Mouse (Mus musculus): ENCODE results near the gene Nsg2. TPM values are rescaled to one million over a fixed set of nuclear protein-coding genes. Genes with fewer than 3 reads are reported as not detected.
A peak's percentile ranks its signal among the peaks of the same experiment; 100 is the strongest.

The Nsg2 gene
- polyA plus RNA-seq, 1 experiment, result 12.5 TPM

DNA sequence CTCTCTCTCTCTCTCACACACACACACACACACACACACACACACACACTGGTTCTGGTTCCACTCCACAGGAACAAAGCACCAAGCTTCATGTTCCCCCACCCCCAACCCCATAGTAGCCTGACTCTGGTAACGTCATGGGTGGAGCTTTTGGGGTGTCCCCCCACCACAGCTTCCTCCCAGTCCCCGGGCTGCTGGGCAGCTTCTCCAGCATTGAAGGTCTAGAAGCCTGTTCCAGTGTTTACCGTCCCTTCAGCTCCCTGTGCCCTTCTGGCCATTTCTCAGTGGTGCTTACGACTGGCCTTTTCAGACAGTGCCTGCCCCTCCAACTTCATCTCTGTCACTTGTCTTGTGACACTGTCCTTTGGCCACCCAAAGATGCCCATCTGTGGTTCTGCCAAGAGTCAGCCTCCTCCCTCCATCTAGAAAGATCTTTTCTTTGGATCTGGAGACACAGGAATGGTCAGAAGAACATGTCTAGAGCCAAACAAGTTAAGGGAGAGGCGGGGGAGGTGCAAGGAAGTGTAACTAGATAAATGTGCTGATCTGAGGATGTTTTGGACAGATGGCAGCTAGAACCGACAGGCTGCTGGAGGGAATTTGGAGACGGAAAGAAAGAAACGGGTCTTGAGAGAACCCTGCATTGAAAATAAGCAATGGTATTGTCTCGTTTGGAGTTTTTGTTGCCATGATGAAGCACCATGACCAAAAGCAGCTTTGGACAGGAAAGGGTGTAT lies 11.8 kb downstream of the Nsg2 start:
- peaks cover 6% of the 10 kb centered on the region for H3K9me3 ChIP-seq
- peak overlapping the region; percentile 15 for H3K4me3 ChIP-seq (replicated peaks)
- peaks cover 78% of the 10 kb centered on the region for H3K4me1 ChIP-seq
- no peaks in the 10 kb centered on the region for H3K27me3 ChIP-seq (replicated peaks)
- H3K36me3 ChIP-seq (replicated peaks; ENCODE audit: low read length), result peaks cover 53% of the 10 kb centered on the region
- TF ChIP-seq FLI1 (IDR thresholded peaks at IDR 0.05; ENCODE audit: low read length) (no peak), GATA1 (IDR thresholded peaks at IDR 0.05; ENCODE audit: borderline replicate concordance, low read length) (no peak)

DNA sequence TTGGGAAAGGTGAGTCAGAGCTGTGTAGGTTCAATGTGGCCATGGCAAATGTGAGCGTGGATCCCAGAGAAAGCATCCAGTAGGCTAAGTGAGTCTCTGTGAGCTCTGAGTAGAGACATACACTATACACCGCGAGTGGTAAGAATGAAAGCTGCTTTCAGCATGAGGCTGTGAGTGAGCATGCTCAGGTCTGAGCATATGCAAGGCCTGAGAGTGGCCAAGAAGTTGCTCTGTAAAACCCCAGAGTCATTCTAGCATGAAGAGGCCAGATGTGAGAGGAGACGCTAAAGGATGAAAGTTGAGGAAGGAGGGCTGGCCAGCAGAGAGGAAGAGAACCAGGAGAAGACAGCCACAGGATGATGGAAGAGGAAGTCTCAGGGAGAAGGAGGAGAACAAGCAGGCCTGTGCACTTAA lies 12.8 kb downstream of the Nsg2 start:
- H3K4me1 ChIP-seq, result peaks cover 86% of the 10 kb centered on the region
- no peak for TF ChIP-seq FLI1 (IDR thresholded peaks at IDR 0.05; ENCODE audit: low read length)
- no peak for TF ChIP-seq GATA1 (IDR thresholded peaks at IDR 0.05; ENCODE audit: borderline replicate concordance, low read length)
- H3K4me3 ChIP-seq (replicated peaks), result peak overlapping the region; percentile 38
- H3K27me3 ChIP-seq (replicated peaks), result no peaks in the 10 kb centered on the region
- no peaks in the 10 kb centered on the region for H3K9me3 ChIP-seq
- H3K36me3 ChIP-seq (replicated peaks; ENCODE audit: low read length), result peaks cover 48% of the 10 kb centered on the region

DNA sequence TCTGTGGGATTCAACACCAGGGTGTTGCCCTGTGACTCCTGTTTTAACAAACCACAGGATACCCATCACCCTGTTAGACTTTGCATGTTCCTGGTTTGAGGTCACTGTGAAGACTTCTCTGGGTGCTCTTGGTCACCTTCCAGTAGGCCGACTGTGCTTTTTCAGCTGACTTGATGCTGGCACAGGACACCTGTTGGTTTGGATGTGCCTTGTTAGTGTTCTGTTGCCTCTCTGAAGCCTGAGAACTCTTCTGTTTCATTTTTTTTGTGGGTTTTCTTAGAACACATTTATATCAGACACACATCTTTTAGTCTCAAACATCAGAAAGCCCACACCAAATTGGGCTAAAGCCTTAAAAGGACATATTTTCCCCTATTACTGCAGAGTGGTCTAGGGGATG lies 13.3 kb downstream of the Nsg2 start:
- Histone ChIP-seq H3K4me1 (peaks cover 89% of the 10 kb centered on the region), H3K4me3 (replicated peaks) (peak overlapping the region; percentile 9), H3K36me3 (replicated peaks; ENCODE audit: low read length) (peaks cover 47% of the 10 kb centered on the region), H3K27me3 (replicated peaks) (no peaks in the 10 kb centered on the region), H3K9me3 (no peaks in the 10 kb centered on the region)
- TF ChIP-seq FLI1 (IDR thresholded peaks at IDR 0.05; ENCODE audit: low read length) (no peak), GATA1 (IDR thresholded peaks at IDR 0.05; ENCODE audit: borderline replicate concordance, low read length) (no peak)

DNA sequence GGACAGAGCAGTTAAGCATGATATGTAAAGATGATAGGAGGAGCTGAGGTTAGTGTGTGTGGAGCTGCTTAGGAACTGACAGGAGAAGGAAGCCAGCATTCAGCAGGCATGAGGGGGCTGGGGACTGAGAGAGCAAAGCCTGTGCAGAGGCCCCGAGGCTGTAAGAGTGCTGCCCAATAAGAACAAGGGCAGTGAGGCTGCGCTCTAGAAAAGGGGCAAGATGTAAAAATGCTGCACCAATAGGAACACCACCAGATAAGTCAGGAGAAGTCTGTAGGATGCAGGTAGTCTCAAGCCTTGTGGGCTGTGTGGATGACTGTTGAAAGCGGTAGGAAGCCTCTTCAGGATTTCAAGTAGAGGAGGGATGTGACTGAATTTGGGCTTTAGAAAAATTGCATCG lies 17.9 kb downstream of the Nsg2 start:
- H3K36me3 ChIP-seq (replicated peaks; ENCODE audit: low read length), result peaks cover 55% of the 10 kb centered on the region
- TF ChIP-seq FLI1 (IDR thresholded peaks at IDR 0.05; ENCODE audit: low read length), result no peak
- no peak for TF ChIP-seq GATA1 (IDR thresholded peaks at IDR 0.05; ENCODE audit: borderline replicate concordance, low read length)
- peaks cover 96% of the 10 kb centered on the region for H3K4me1 ChIP-seq
- H3K27me3 ChIP-seq (replicated peaks), result no peaks in the 10 kb centered on the region
- H3K4me3 ChIP-seq (replicated peaks), result peak overlapping the region; percentile 84
- no peaks in the 10 kb centered on the region for H3K9me3 ChIP-seq

DNA sequence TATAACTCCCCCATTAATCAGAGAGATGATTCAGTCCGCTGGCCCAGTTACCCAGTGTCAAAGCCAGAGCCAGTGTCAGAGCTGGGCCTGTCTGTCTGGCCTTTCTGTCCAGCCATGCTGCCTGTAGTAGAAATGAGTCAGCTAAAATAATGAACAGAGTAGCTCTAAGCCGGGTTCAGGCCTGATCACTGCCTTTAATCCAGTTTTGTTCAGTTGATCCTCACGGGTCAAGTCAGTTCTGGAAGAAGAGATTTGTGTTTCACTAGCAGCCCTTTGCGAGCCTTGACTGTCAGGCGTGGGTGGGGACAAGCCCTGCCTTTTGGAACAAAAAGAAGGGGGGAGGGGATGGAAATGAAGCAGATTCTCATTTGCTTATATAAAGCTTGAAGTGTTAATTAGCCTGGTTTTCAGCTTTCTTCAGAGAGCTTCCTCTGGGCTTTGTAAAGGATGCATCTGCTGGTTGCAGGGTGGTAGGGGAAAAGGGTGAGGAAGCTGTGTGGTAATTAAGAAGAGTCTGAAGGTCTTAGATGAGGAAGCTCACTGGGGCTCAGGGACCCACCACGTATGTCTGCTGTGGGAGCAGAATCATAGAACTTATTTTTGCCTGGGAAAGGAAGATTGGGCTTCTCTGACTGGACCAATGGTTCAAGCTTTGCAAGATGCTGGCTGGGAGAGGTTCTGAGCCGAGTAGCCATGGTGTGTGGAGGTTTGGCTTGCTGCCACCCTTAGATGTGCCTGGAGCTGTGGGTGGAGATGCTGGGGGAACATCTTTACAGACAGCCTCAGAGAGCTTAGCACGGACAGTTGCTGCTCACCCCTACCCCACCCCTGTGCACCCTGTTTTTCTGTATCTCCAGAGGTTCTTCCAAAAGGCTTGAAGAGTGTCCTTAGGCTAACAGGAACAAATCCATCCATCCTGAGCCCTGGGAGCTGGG lies 20.0 kb downstream of the Nsg2 start:
- Histone ChIP-seq H3K4me1 (peaks cover 85% of the 10 kb centered on the region), H3K9me3 (no peaks in the 10 kb centered on the region), H3K36me3 (replicated peaks; ENCODE audit: low read length) (peaks cover 49% of the 10 kb centered on the region), H3K27me3 (replicated peaks) (no peaks in the 10 kb centered on the region), H3K4me3 (replicated peaks) (peak overlapping the region; percentile 80)
- no peak for TF ChIP-seq FLI1 (IDR thresholded peaks at IDR 0.05; ENCODE audit: low read length)
- TF ChIP-seq GATA1 (IDR thresholded peaks at IDR 0.05; ENCODE audit: borderline replicate concordance, low read length), result no peak; the same call in 2 of the 3 replicates

DNA sequence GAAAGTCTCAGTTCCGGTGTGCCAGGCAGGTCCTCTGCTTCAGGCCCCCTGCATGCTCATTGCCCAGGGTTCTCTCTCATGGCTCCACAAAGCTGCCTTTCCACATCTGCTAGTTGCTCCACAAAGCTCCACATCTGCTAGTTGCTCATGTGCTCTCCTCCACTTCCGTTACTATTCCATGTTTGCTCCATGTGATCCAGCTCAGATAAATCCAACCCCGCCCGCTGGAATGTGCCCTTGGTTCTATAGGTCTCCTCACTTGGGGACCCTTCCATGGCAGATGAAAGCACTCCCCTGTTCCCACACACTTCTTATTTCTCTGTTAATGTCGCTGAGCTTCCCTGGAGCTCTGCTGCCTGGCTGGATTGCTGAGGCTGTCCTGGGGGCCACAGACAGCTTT lies 26.4 kb downstream of the Nsg2 start:
- Histone ChIP-seq H3K9me3 (no peaks in the 10 kb centered on the region), H3K27me3 (replicated peaks) (no peaks in the 10 kb centered on the region), H3K4me1 (peaks cover 56% of the 10 kb centered on the region), H3K4me3 (replicated peaks) (no peak overlapping the region), H3K36me3 (replicated peaks; ENCODE audit: low read length) (peaks cover 35% of the 10 kb centered on the region)
- TF ChIP-seq FLI1 (IDR thresholded peaks at IDR 0.05; ENCODE audit: low read length) (no peak), GATA1 (IDR thresholded peaks at IDR 0.05; ENCODE audit: borderline replicate concordance, low read length) (no peak)

DNA sequence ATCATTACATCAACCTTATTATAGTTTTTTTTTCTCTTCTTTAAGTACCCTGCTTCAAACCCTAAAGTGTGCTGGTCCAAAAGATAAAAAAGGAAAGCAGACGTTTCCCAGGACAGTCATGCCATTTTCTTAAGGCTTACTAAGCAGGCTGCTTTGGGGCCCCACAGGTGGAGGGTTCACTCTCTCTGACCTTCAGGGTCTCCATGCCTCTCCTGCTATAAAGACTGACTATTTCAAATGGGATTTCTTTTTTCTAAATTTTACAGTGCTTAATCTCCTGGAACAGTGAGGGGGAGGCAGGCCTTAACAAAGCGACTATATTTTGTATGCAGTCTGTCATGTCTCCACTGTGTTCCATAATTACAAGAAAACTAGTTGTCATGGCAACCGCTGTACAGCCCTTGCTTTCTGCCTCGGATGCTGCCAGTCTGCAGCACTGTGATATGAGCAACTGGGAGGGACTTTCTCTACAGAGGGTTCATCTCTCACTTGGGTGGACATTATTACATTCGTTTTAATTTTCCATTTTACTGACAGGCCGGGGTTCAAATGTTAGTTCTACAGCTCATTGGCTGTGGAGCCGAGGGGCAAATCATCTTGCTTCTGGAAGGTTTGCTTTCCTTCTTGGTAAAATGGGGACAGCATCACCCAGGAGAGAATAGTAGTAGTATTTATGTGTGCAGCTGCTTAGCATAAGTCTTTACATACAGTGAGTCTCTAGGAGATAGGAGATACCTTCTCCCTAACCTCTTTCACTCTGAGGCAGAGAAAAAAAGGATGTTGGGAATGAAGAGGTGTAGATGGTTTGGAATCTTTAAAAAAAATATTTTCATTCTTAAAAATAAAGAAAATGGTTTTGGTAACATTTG lies 27.4 kb downstream of the Nsg2 start:
- Histone ChIP-seq H3K9me3 (no peaks in the 10 kb centered on the region), H3K4me3 (replicated peaks) (no peak overlapping the region), H3K27me3 (replicated peaks) (no peaks in the 10 kb centered on the region), H3K36me3 (replicated peaks; ENCODE audit: low read length) (peaks cover 27% of the 10 kb centered on the region), H3K4me1 (peaks cover 54% of the 10 kb centered on the region)
- TF ChIP-seq GATA1 (IDR thresholded peaks at IDR 0.05; ENCODE audit: borderline replicate concordance, low read length) (no peak), FLI1 (IDR thresholded peaks at IDR 0.05; ENCODE audit: low read length) (no peak)

DNA sequence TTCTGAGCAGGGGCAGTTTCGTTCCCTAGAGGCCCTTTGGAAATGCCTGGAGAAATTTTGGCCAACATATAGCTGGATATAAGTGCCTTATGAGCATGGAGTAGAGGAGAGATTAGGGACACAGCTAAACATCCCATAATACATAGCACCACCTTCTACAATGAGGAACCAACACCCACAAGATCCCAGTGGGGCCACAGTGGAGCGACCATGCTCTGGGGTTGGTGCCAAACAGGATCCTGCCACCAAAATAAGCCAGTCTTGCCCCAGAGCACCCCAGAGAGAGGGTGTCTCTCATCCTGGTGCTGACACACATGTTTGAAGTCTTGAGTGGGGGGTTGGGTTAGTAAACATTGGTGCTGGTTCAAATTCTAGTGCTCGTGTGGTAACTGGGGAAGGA lies 28.3 kb downstream of the Nsg2 start:
- Histone ChIP-seq H3K9me3 (no peaks in the 10 kb centered on the region), H3K4me3 (replicated peaks) (no peak overlapping the region), H3K4me1 (peaks cover 51% of the 10 kb centered on the region), H3K36me3 (replicated peaks; ENCODE audit: low read length) (peaks cover 22% of the 10 kb centered on the region), H3K27me3 (replicated peaks) (no peaks in the 10 kb centered on the region)
- TF ChIP-seq FLI1 (IDR thresholded peaks at IDR 0.05; ENCODE audit: low read length) (no peak), GATA1 (IDR thresholded peaks at IDR 0.05; ENCODE audit: borderline replicate concordance, low read length) (no peak)

DNA sequence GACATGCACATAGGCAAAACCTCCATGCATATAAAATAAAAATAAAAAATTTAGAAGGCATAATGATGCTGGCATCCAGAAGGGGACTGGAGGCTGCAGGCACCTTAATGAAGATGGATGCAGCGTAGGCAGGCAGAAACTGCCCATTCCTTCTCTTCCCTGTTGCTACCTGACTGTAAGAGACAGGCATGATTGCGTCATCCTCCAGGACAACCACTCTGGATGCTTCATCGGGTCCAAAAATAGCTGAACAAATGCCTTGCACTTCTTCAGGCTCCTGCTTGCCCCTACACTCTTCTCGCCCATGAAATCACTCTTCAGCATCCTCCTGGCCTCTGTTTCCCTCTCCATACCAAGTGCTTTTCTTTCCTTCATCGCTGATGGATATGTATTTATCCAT lies 29.1 kb downstream of the Nsg2 start:
- TF ChIP-seq FLI1 (IDR thresholded peaks at IDR 0.05; ENCODE audit: low read length) (no peak), GATA1 (IDR thresholded peaks at IDR 0.05; ENCODE audit: borderline replicate concordance, low read length) (no peak)
- Histone ChIP-seq H3K4me3 (replicated peaks) (no peak overlapping the region), H3K36me3 (replicated peaks; ENCODE audit: low read length) (peaks cover 17% of the 10 kb centered on the region), H3K27me3 (replicated peaks) (no peaks in the 10 kb centered on the region), H3K4me1 (peaks cover 46% of the 10 kb centered on the region), H3K9me3 (no peaks in the 10 kb centered on the region)
